Mouse (Mus musculus) right cerebral cortex, postnatal 25 days (tissue): ENCODE data around the gene Tubgcp4.
"Not testable (repeated sequence)": the region's sequence is repeated elsewhere in the genome, so short reads cannot be mapped to it uniquely, and the experiment has no call there.

Experiments
- DNase-seq: peaks from one replicate; pipeline ENCODE4 v3.0.0; 2022

The Tubgcp4 gene

DNA sequence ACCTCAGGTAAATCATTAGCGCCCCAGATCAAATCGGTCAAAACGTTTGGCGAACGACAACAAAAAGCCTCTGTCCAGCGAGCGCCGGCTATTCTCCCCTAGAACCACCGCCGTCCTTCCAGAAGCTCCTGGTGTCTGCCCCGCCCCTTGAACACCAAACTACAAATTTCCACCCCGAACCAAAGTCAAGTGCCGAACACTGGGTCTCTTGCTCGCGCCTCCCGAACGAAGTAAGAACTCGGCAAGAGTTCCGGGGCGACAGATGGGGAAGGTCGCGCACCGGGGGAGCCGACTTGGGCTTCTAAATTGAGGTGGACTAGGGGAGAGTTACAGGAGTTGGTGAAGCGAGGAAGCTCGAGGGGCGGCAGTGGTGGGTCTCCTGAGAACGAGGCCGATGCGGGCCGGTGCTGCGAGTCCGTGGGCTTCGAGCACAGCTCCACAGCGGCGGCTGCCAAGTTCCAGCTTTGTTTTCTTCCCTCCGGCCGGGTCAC lies at the start of gene Tubgcp4:
Gene Tubgcp4 (plus strand): TSS at position 174 of the 491 bp plus-strand sequence.
- DNase-seq = no peak

DNA sequence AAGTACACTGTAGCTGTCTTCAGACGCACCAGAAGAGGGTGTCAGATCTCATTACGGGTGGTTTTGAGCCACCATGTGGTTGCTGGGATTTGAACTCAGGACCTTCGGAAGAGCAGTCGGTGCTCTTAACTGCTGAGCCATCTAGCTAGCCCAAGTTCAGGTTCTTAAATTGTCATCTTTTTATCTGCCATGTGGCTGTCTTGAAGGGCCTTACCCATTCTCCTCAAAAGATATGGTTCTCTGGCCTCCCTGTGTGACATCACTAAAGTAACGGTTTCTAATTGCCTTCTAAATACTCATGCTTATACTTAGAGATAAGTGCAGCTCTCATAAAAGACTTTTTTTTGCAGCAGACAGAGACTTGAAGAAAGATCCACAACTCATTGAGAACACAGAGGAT lies 44.2 kb upstream of the Tubgcp4 start:
- DNase-seq = not testable (repeated sequence)

DNA sequence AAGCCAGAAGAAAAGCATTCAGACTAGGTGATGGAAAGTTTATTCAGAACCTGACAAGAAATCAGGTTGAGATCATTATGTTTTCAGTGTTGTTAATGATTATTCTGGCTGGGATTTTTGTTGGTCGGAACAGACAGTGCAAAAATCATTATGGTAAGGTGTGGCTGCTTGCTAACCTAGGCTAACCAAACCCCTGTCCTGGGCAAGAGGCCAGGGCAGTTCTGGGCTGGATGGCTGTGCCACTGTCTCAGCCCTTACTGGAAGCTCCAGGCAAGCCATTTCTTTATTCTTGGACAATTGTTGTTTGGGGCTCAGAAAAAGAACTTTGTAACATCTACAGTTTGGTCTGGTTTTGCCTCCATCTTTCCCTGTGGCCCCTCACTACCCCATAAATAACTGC lies 42.9 kb upstream of the Tubgcp4 start:
- no peak for DNase-seq

DNA sequence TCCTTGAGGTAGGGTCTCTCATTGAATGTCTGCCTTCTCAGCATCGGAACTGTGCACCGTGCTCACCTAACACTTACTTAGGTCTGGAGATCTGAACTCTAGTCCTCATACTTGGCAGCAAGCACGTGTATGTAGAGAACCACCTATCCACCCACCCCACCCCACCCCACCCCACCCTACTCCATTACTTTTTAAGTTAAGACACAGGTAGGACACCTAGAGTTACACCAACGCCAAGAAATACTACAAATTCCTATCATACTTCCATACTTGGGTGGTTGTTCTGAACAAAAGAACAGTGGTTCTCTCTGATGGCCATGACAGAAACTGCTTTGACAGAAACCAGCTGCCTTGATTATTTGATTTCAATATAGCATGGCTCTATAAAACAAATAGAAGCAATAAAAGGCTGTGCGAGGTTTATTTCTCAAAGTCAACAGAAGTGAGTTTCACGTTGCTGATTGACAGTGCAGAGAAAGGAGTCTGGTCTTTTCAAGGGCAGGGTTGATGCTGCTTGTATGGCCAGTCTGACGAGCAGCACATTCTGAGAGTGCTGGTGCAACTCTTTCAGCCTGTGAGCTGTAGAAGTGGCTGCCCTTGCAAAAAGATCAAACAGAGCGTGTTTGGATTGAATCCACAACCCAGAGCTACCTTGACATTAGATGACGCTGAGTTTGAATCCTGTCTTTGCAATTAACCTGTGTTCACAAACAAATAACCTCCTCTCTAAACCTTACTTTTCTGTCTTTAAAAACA lies 41.4 kb upstream of the Tubgcp4 start:
- DNase-seq = no peak

GRCm38 (mm10) chr2:121132822-121133221 lies 37.6 kb upstream of the Tubgcp4 start:
- no peak for DNase-seq

DNA sequence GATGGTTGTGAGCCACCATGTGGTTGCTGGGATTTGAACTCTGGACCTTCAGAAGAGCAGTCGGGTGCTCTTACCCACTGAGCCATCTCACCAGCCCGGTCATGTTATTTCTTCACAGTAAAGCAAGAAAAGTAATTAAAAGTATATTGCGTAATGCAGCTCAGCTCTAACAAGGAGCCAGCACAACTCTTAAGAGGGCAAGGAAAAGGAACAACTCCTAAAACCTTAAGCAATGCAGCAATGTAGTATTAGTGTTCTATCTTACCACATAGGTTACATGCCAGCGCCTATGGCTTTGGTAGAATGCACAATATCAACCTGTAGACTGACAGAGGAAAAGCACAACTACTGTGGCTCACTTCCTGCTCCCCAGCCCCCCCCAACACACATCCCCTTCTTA lies 33.1 kb upstream of the Tubgcp4 start:
- DNase-seq = no peak

- DNase-seq = no peak
Observed at GRCm38 (mm10) chr2:121139266-121140017, 31.0 kb upstream of the Tubgcp4 start.

DNA sequence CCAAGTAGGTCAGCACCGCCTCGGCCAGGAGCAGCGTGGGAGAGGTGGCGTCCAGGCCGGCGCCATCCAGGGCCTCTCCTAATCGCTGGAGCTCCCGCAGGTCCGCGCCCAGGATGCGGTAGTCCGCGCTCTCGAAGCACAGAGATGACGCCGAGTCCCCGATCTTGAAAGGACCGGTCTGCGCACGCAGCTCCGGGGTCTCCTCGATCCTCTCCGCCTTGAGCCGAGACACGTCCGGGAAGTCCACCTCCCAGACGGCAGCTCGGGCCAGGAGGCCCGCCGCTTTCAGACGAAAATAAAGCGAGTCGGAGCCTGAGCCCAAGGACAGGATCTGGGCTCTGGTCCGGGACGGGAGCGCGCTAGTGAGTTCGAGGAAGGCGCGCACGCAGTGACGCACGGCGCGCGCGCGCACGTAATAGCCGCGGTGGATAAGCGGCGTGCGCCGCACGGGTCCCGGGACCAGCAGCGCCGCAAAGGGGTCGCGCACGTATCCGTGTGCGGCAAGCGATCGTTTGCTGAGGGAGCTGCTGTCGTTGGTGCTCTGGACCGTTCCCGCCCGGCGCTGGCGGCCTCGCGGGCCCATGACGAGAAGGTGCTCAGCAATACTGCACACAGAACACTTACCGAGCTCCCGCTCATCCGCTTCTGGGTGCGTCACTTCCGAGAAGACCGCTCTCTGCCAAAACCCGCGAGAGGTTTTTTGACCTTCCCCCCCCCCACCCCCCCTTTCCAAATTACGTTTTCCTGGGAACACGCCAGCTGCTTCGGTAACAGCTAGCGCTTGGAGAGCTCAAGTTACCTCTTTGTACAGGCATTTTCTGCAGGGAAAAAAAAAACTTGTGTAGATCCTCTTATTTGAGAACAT lies 30.2 kb upstream of the Tubgcp4 start, which contains the start of the genes Adal and Lcmt2:
Gene Adal (plus strand): TSS at position 411 of the 865 bp plus-strand sequence.
Gene Lcmt2 (minus strand): TSS at position 636 of the 865 bp plus-strand sequence.
- peak; percentile 94 for DNase-seq

GRCm38 (mm10) chr2:121141216-121142035 lies 29.0 kb upstream of the Tubgcp4 start:
- DNase-seq = no peak

GRCm38 (mm10) chr2:121142415-121142814 lies 28.0 kb upstream of the Tubgcp4 start:
- DNase-seq = no peak

- DNase-seq = no peak
Observed at GRCm38 (mm10) chr2:121149679-121150078, 20.8 kb upstream of the Tubgcp4 start.

DNA sequence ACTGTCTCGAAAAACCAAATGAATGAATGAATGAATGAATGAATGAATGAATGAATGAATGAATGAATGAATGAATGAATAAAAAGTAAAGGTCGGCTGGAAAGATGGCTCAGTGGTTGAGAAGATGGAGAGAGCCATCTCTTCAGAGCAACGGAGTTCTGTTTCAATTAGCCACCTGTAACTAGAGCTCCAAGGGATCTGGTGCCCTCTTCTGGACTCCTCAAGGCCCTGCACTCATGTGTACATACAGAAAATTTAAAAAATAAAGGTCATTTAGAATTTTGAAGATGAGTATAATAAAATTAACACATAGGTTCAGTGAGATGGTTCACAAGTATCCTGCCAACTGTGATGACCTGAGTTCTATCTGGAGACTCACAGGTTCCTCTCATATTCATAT lies 17.4 kb upstream of the Tubgcp4 start:
- no peak for DNase-seq

DNA sequence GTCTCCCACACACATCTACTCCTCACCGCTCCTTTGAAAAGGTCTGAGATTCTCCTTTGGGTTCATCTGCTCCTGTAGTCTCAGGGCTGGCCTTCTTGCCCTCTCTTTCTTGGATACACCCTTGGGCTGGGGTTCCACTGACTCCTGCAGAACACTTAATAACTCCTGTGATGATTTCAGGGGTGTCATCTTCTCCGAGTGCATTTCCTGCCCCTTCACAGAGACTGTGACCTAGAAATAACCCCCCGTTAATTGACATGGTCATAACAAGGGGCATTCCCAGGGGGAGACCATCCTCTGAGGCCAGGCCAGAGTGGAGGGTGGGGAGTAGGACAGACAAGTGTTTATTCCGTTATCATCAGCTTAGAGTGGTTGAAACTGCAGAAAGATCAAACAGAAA lies 1.3 kb upstream of the Tubgcp4 start:
- no peak for DNase-seq

- no peak for DNase-seq
Observed at GRCm38 (mm10) chr2:121169902-121170301, 552 bp upstream of the Tubgcp4 start.

GRCm38 (mm10) chr2:121170980-121171742 lies 707 bp downstream of the Tubgcp4 start, which contains the start of gene Zscan29:
Gene Zscan29 (minus strand): TSS chr2:121171125.
- DNase-seq = peak; percentile 86

DNA sequence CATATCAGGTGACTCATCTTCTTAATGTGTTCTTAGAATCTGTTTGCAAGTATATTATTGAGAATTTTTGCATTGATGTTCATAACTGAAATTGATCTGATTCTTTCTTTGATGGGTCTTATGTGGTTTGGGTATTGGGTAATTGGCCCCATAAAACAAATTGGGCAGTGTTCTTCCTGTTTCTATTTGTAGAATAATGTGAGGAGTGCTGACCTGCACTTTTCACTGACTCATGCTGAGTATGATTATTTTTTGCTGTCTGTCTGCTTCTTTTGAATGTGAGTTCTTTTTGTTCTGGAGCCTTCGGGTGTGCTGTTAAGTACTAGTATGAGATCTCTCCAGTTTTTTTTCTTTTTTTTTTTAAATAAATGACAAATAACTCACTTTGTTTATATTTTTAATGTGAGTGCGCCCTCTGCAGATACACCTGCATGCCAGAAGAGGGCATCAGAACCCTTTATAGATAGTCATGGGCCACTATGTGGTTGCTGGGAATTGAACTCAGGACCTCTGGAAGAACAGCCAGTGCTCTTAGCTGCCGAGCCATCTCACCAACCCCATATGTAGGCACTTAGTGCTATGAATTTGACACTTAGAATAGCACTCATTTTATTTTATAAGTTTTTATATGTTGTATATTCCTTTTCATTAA lies 8.5 kb downstream of the Tubgcp4 start:
- DNase-seq = no peak

DNA sequence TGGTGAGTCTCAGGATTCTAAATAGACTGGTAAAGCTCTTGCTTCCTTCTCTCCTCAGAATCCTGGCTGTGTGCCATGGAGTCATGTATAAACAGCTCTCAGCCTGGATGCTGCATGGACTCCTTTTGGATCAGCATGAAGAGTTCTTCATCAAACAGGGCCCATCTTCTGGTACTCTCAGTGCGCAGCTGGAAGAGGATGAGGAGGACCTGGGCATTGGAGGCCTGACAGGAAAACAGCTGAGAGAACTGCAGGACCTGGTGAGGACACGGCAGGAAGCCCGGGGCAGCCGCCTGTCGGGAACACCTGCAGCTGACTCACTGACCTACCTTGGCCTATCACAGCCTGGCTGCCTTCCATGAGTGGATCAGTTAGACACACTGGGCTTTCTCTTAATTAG lies 13.0 kb downstream of the Tubgcp4 start:
- no peak for DNase-seq

DNA sequence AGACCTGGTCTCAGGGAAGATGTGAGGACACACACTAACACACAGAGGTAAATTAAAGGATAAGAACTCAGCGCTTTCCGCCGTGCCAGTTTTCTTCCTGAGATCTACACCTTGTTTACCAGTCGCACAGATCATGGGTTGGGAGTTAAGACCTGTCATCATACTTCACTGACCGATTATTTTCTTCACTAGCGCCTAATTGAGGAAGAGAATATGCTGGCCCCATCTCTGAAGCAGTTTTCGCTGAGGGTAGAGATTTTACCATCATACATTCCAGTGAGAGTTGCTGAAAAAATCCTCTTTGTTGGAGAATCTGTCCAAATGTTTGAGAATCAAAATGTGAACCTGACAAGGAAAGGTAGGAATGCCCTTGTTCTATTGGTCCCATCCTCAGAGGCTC lies 13.7 kb downstream of the Tubgcp4 start:
- DNase-seq = no peak

DNA sequence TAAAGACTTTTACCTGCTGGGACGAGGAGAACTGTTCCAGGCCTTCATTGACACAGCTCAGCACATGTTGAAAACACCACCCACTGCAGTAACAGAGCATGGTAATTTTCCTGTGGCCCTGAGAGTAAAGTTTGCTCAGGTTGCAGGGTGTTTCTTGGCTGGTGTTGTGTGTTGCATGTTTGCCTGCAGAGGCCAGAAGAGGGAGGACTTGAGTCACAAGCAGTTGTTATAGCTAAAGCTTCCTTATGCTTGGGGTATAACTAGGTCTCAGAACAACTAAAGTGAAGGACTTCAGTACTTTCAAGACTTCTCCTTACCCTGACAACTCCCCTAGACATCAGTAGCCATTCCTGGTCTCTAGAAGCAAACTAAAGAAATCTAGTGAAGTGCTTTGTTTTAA lies 18.1 kb downstream of the Tubgcp4 start:
- no peak for DNase-seq

- DNase-seq = peak; percentile 42
Observed at GRCm38 (mm10) chr2:121195466-121195865, 25.0 kb downstream of the Tubgcp4 start.

GRCm38 (mm10) chr2:121204276-121204675 lies 33.8 kb downstream of the Tubgcp4 start:
- no peak for DNase-seq
